Mouse (Mus musculus) CH12.LX (cell line): ENCODE measurements around the gene Gimap3. TPM values are rescaled to one million over a fixed set of nuclear protein-coding genes. Genes with fewer than 3 reads are reported as not detected.

Experiments
- DNase-seq: peaks from one replicate; pipeline ENCODE4 v3.0.0-alpha.2; 2013; ENCODE audit errors: extremely low read depth
- H3K27ac ChIP-seq: 2 replicates; pipeline ENCODE4 v1.5.1; 2012; ENCODE audit warnings: low read depth, mild to moderate bottlenecking, control low read depth, moderate library complexity; ENCODE audit not compliant: insufficient read depth
- H3K27me3 ChIP-seq: replicated peaks from 2 replicates; pipeline ENCODE3; 2012; ENCODE audit warnings: inconsistent platforms
- H3K36me3 ChIP-seq, 2 experiments: replicated peaks in 1 of 2; 2 replicates each; pipeline versions ENCODE3 to v1.6.1; 2012; ENCODE audit warnings: inconsistent platforms in 1 of 2, low read length in 1 of 2, mild to moderate bottlenecking in 1 of 2, mixed read lengths in 1 of 2, moderate library complexity in 1 of 2; ENCODE audit not compliant: control insufficient read depth in 1 of 2, insufficient read depth in 1 of 2
- H3K4me1 ChIP-seq, 2 experiments: 2 replicates each; pipeline ENCODE4 v1.6.1; 2012; ENCODE audit warnings: inconsistent platforms in 1 of 2, moderate library complexity in 1 of 2; ENCODE audit not compliant: insufficient read depth in 2 of 2, control insufficient read depth in 1 of 2
- H3K4me2 ChIP-seq: 2 replicates; pipeline ENCODE4 v1.6.1; 2012; ENCODE audit warnings: low read depth, mild to moderate bottlenecking, control low read depth; ENCODE audit not compliant: poor library complexity, insufficient read depth, severe bottlenecking
- H3K4me3 ChIP-seq, 3 experiments: fragments of 150-350 bp in 1 of 3; sonication (generic) in 1 of 3; replicated peaks in 1 of 3; 2 replicates each; pipeline versions ENCODE3 to v1.5.1; 2011 to 2012; ENCODE audit warnings: low read depth in 2 of 3, low read length in 2 of 3, mild to moderate bottlenecking in 2 of 3, moderate library complexity in 2 of 3, control low read depth in 1 of 3, improper control_type of control experiment in 1 of 3, inconsistent platforms in 1 of 3, mixed read lengths in 1 of 3; ENCODE audit not compliant: poor library complexity in 1 of 3
- H3K79me2 ChIP-seq: replicated peaks from 2 replicates; pipeline ENCODE4 v1.6.1; 2012; ENCODE audit warnings: mild to moderate bottlenecking, moderate library complexity; ENCODE audit not compliant: control insufficient read depth, poor library complexity, insufficient read depth, severe bottlenecking; ENCODE audit errors: extremely low read depth
- H3K9ac ChIP-seq: 2 replicates; pipeline ENCODE4 v1.6.1; 2012; ENCODE audit warnings: low read depth, mild to moderate bottlenecking, control low read depth, moderate library complexity; ENCODE audit not compliant: insufficient read depth
- H3K9me3 ChIP-seq: replicated peaks from 2 replicates; pipeline ENCODE3; 2012; ENCODE audit warnings: low read length, inconsistent platforms, mixed read lengths
- BHLHE40 ChIP-seq: IDR thresholded peaks from 2 replicates; pipeline ENCODE4 v1.6.1; 2011; ENCODE audit warnings: mild to moderate bottlenecking, low read depth, low read length, improper control_type of control experiment
- E2F4 ChIP-seq: IDR thresholded peaks from 2 replicates; pipeline ENCODE4 v1.6.1; 2011; ENCODE audit warnings: low read depth, low read length, improper control_type of control experiment; ENCODE audit not compliant: insufficient replicate concordance
- EP300 ChIP-seq: IDR thresholded peaks from 2 replicates; pipeline ENCODE4 v1.6.1; 2011; ENCODE audit warnings: low read length, improper control_type of control experiment
- KAT2A ChIP-seq: IDR thresholded peaks from 2 replicates; pipeline ENCODE4 v1.6.1; 2012; ENCODE audit warnings: low read length, improper control_type of control experiment, inconsistent platforms; ENCODE audit not compliant: insufficient replicate concordance
- MAX ChIP-seq: IDR thresholded peaks from 2 replicates; pipeline ENCODE4 v1.6.1; 2011; ENCODE audit warnings: low read length, improper control_type of control experiment
- MAZ ChIP-seq: IDR thresholded peaks from 2 replicates; pipeline ENCODE4 v1.6.1; 2012; ENCODE audit warnings: low read depth, mild to moderate bottlenecking, inconsistent platforms, low read length, improper control_type of control experiment, moderate library complexity
- MYC ChIP-seq: IDR thresholded peaks from 2 replicates; pipeline ENCODE4 v1.6.1; 2011; ENCODE audit warnings: low read depth, mild to moderate bottlenecking, improper control_type of control experiment, low read length
- NELFE ChIP-seq: IDR thresholded peaks from 2 replicates; pipeline ENCODE4 v1.6.1; 2011; ENCODE audit warnings: low read depth, low read length, improper control_type of control experiment
- NRF1 ChIP-seq: IDR thresholded peaks from 2 replicates; pipeline ENCODE4 v1.6.1; 2014; ENCODE audit warnings: low read depth, mild to moderate bottlenecking, inconsistent platforms, low read length, improper control_type of control experiment, moderate library complexity
- POLR2A ChIP-seq: IDR thresholded peaks from 2 replicates; pipeline ENCODE4 v1.6.1; 2011; ENCODE audit warnings: low read depth, mild to moderate bottlenecking, improper control_type of control experiment, low read length
- RCOR1 ChIP-seq: conservative IDR thresholded peaks from 2 replicates; pipeline ENCODE4 v1.6.1; 2012; ENCODE audit warnings: low read depth, mild to moderate bottlenecking, inconsistent platforms, low read length, improper control_type of control experiment
- SMC3 ChIP-seq: IDR thresholded peaks from 2 replicates; pipeline ENCODE4 v1.6.1; 2011; ENCODE audit warnings: low read depth, low read length, improper control_type of control experiment
- TBP ChIP-seq: conservative IDR thresholded peaks from 2 replicates; pipeline ENCODE4 v1.6.1; 2011; ENCODE audit warnings: low read depth, low read length, improper control_type of control experiment
- TCF12 ChIP-seq: IDR thresholded peaks from 2 replicates; pipeline ENCODE4 v1.6.1; 2014; ENCODE audit warnings: low read depth, mild to moderate bottlenecking, inconsistent platforms, low read length, improper control_type of control experiment
- UBTF ChIP-seq: IDR thresholded peaks from 2 replicates; pipeline ENCODE4 v1.6.1; 2012; ENCODE audit warnings: low read depth, mild to moderate bottlenecking, inconsistent platforms, low read length, improper control_type of control experiment, moderate library complexity
- USF1 ChIP-seq: IDR thresholded peaks from 2 replicates; pipeline ENCODE4 v1.6.1; 2014; ENCODE audit warnings: low read depth, mild to moderate bottlenecking, inconsistent platforms, low read length, improper control_type of control experiment
- ZKSCAN1 ChIP-seq: IDR thresholded peaks from 2 replicates; pipeline ENCODE4 v1.6.1; 2012; ENCODE audit warnings: low read depth, inconsistent platforms, low read length, improper control_type of control experiment, borderline replicate concordance
- ZMIZ1 ChIP-seq: IDR thresholded peaks from 2 replicates; pipeline ENCODE4 v1.6.1; 2012; ENCODE audit warnings: low read depth, mild to moderate bottlenecking, inconsistent platforms, low read length, improper control_type of control experiment
- dilution Hi-C: fragments of 300-500 bp; cut with MboI; formaldehyde crosslinking; loops from 2 replicates; pipeline ENCODE4 v1.14.3; 2020; ENCODE audit warnings: low sequenced_read_pairs; ENCODE audit not compliant: extremely low pct_unique_long_range_greater_than_20kb, extremely low pct_ligation_motif_present
- in situ Hi-C: fragments of 300-500 bp; cut with MboI; formaldehyde crosslinking; loops from 3 replicates; pipeline ENCODE4 v1.14.3; 2019; ENCODE audit warnings: low sequenced_read_pairs, low pct_ligation_motif_present, low pct_unique_long_range_greater_than_20kb, mixed read lengths
- polyA plus RNA-seq: library from polyadenylated mRNA; unstranded; fragments of >175 nt; gene quantifications from 2 replicates; pipeline ENCODE4 v1.2.1, GENCODE M21; 2012; ENCODE audit warnings: low read depth; ENCODE audit not compliant: insufficient read length
- total RNA-seq, 2 experiments: library from RNA; depleted of rRNA; stranded (reverse); fragments of 300-350 nt in 1 of 2; fragments of >200 nt in 1 of 2; gene quantifications; 2 replicates each; pipeline ENCODE4 v1.2.3; 2012 to 2014

Gene Gimap3
- total and polyA plus RNA-seq, 3 experiments = 10.8 to 28.2 (median 17.7) TPM

GRCm38 (mm10) chr6:48809494-48810219 is 39.0 kb upstream of the Gimap3 start:
- Histone ChIP-seq H3K9me3 (peaks cover 6% of the 10 kb centered on the region), H3K9ac (no peak overlapping the region), H3K4me2 (no peak overlapping the region), H3K4me3 (no peak overlapping the region), H3K36me3 (no peaks in the 10 kb centered on the region), H3K27ac (no peak overlapping the region), H3K79me2 (no peaks in the 10 kb centered on the region), H3K4me1 (no peaks in the 10 kb centered on the region), H3K27me3 (no peaks in the 10 kb centered on the region)
- TF ChIP-seq NRF1 (no peak), TBP (no peak), NELFE (no peak)
- dilution Hi-C loops (no loop called here), in situ Hi-C loops (no loop called here)
- no peak for DNase-seq

GRCm38 (mm10) chr6:48806746-48807145 is 36.1 kb upstream of the Gimap3 start:
- Histone ChIP-seq H3K27me3 (no peaks in the 10 kb centered on the region), H3K36me3 (no peaks in the 10 kb centered on the region), H3K4me1 (peaks cover 0 to 7% of the 10 kb centered on the region in 2 experiments; a peak in 1 of 4 replicates), H3K9ac (no peak overlapping the region), H3K27ac (no peak overlapping the region), H3K4me3 (no peak overlapping the region), H3K79me2 (no peaks in the 10 kb centered on the region), H3K9me3 (peaks cover 7% of the 10 kb centered on the region), H3K4me2 (no peak overlapping the region)
- in situ Hi-C loops = no loop called here
- DNase-seq = no peak
- dilution Hi-C loops = no loop called here
- TF ChIP-seq NELFE = no peak
- no peak for TF ChIP-seq RCOR1
- no peak for TF ChIP-seq POLR2A
- TF ChIP-seq KAT2A = no peak
- TF ChIP-seq E2F4 = no peak
- TF ChIP-seq MAX = no peak
- no peak for TF ChIP-seq USF1
- no peak for TF ChIP-seq TCF12
- TF ChIP-seq MYC = no peak
- no peak for TF ChIP-seq EP300
- TF ChIP-seq SMC3 = no peak
- TF ChIP-seq UBTF = no peak
- no peak for TF ChIP-seq ZKSCAN1
- TF ChIP-seq ZMIZ1 = no peak
- no peak for TF ChIP-seq MAZ
- no peak for TF ChIP-seq BHLHE40
